Mouse (Mus musculus) intestine, embryonic 15.5 days (tissue): ENCODE data around the gene Ppfibp1. TPM values are rescaled to one million over a fixed set of nuclear protein-coding genes. Genes with fewer than 3 reads are reported as not detected.

Source experiments
- ATAC-seq: fragments of 200-750 bp; cut with Nextera tagmentation; 2 replicates; pipeline ENCODE4 v1.8.0; 2017; ENCODE audit warnings: moderate TSS enrichment, moderate library complexity
- H3K27ac ChIP-seq: fragments of 300-500 bp; sonication (generic); 2 replicates; pipeline ENCODE4 v1.5.1; 2015; ENCODE audit warnings: mild to moderate bottlenecking, inconsistent platforms
- H3K27me3 ChIP-seq: fragments of 300-500 bp; sonication (generic); replicated peaks from 2 replicates; pipeline ENCODE4 v1.6.1; 2015; ENCODE audit warnings: inconsistent platforms
- H3K36me3 ChIP-seq: fragments of 300-500 bp; sonication (generic); 2 replicates; pipeline ENCODE4 v1.6.1; 2015; ENCODE audit warnings: inconsistent platforms
- H3K4me1 ChIP-seq: fragments of 300-500 bp; sonication (generic); replicated peaks from 2 replicates; pipeline ENCODE4 v1.6.1; 2015; ENCODE audit warnings: inconsistent platforms
- H3K4me2 ChIP-seq: fragments of 300-500 bp; sonication (generic); replicated peaks from 2 replicates; pipeline ENCODE4 v1.6.1; 2015; ENCODE audit warnings: mild to moderate bottlenecking, inconsistent platforms
- H3K4me3 ChIP-seq: fragments of 300-500 bp; sonication (generic); replicated peaks from 2 replicates; pipeline ENCODE4 v1.5.1; 2015; ENCODE audit warnings: inconsistent platforms
- H3K9ac ChIP-seq: fragments of 300-500 bp; sonication (generic); 2 replicates; pipeline ENCODE4 v1.6.1; 2015; ENCODE audit warnings: inconsistent platforms
- H3K9me3 ChIP-seq: fragments of 300-500 bp; sonication (generic); 2 replicates; pipeline ENCODE4 v1.6.1; 2016; ENCODE audit warnings: inconsistent platforms
- WGBS: fragments of 180-500 bp; shearing (Covaris S2); methylation state at CpG from one replicate; pipeline ENCODE4 v1.1.7; 2015; 5-methylcytosine and 5-hydroxymethylcytosine counted together
- polyA plus RNA-seq: library from polyadenylated mRNA; unstranded; fragments of >200 nt; fragmentation: Nextera tagmentation; extraction: Ambion mirVana; gene quantifications from 2 replicates; pipeline ENCODE4 v1.2.1, GENCODE M21; 2015

The Ppfibp1 gene
- polyA plus RNA-seq, 1 experiment from 2014 or later: 41.5 TPM

DNA sequence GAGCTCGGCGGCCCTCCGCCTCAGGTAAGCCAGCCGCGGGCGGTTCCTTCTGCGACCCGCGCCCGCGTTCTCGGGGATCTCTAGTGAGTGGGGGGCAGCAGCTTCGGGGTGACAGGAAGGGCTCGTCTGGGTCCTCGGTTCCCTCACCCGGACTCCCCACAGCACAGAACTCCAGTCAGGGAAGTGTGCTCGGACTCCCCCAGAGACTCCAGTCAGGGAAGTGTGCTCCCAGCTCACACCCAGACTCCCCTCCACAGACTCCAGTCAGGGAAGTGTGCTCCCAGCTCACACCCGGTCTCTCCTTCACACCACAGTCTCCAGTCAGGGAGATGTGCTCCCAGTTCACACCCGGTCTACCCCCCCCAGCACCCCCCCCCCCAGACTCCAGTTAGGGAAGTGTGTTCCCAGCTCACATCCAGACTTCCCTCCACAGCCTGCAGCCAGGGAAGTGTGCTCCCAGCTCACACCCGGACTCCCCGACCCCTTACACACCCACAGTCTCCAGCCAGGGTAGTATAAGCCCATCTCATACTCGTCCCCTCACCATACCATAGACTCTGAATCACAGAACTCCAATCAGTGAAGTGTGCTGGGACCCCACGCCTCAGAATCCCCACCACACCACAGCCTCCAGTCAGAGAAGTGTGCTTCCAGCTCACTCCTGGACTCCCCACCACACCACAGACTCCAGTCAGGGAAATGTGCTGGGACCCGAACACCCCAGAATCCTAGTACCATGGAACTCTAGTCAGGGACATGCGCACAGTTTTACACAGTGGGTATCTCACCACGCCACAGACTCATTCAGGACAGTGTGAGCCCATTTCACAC lies 588 bp downstream of the Ppfibp1 start:
- 7% methylated on average over 26 of the region's 26 CpGs for WGBS
- H3K9me3 ChIP-seq: no peaks in the 10 kb centered on the region
- no peaks in the 10 kb centered on the region for H3K27me3 ChIP-seq
- H3K4me3 ChIP-seq: peak overlapping the region; percentile 89
- H3K27ac ChIP-seq: peak overlapping the region; percentile 87
- H3K9ac ChIP-seq: peak overlapping the region; percentile 94
- peak; percentile 85 for ATAC-seq
- H3K4me2 ChIP-seq: peak overlapping the region; percentile 62
- no peaks in the 10 kb centered on the region for H3K36me3 ChIP-seq
- peaks cover 9% of the 10 kb centered on the region for H3K4me1 ChIP-seq

DNA sequence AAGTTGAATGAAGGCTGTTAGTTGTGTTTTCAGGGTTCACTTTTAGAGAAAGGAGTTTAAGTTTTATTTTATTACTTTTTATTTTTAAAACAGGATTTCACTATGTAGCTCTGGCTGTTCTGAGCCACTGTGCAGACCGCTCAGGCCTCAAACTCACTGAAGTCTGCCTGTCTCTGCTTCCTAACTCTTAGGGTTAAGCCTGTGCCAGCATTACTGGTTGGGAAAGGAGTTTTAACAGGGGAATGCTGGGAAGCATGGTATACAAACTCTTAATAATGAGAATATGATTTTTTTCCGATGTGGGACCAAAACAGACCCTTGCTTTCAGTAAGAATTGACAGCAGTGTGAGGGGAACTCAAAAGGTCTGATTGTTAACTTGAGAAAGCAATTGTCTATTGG lies 1.9 kb downstream of the Ppfibp1 start:
- ATAC-seq: no peak
- Histone ChIP-seq H3K27me3 (no peaks in the 10 kb centered on the region), H3K27ac (peak overlapping the region; percentile 18; the same call in 1 of the 2 replicates), H3K36me3 (no peaks in the 10 kb centered on the region), H3K4me1 (peaks cover 9% of the 10 kb centered on the region), H3K4me2 (peak overlapping the region; percentile 62), H3K4me3 (0 out of 2 replicates have a peak overlapping the region, but pooled peaks have one; percentile 6), H3K9me3 (no peaks in the 10 kb centered on the region), H3K9ac (peak overlapping the region; percentile 20; the same call in 1 of the 2 replicates)
- 43% methylated on average over 2 of the region's 2 CpGs for WGBS

DNA sequence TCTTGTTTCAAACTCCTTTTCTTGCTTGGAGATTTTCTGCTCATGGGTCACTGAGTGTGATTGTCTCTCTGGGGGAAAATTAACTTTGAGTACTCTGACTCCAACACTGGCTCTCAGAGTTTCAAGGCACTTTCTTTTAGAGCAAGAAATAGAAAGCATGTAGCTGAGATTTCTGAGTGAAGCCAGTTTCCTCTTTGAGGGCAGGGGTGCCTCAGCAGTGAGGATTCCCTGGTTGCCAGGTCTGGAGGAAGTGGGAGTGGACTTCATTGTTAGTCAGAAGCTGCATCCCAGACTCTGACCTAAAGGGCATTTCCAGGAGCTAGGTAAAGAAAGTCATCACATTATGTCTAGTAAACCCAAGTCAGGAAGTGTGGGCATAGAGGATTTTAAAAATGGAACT lies 2.3 kb downstream of the Ppfibp1 start:
- ATAC-seq: no peak
- Histone ChIP-seq H3K9ac (peak overlapping the region; percentile 20; the same call in 1 of the 2 replicates), H3K4me2 (peak overlapping the region; percentile 62), H3K27me3 (no peaks in the 10 kb centered on the region), H3K36me3 (no peaks in the 10 kb centered on the region), H3K4me3 (0 out of 2 replicates have a peak overlapping the region, but pooled peaks have one; percentile 6), H3K27ac (peak overlapping the region; percentile 18; the same call in 1 of the 2 replicates), H3K9me3 (no peaks in the 10 kb centered on the region), H3K4me1 (peaks cover 9% of the 10 kb centered on the region)

DNA sequence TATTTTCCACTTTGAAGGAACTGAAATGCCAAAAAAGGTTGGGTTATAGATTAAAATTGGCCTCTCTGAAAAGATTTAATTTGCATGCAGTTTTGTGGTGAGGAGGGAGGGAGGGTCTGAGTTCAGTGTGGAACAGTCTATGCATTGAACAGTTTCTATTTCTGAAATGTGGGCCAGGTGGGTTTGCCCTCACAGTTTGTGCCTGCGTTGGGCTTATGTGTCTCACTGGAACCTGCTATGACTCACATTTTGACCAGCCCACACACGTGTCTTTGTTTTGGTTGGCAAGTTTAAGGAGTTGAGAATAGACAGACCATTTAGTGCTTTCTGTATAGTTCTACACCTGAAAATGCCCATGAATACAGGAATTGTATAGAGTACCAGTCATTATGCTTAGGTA lies 5.6 kb downstream of the Ppfibp1 start:
- Histone ChIP-seq H3K36me3 (no peaks in the 10 kb centered on the region), H3K9me3 (no peaks in the 10 kb centered on the region), H3K4me3 (no peak overlapping the region), H3K9ac (no peak overlapping the region), H3K27me3 (no peaks in the 10 kb centered on the region), H3K4me1 (peaks cover 14% of the 10 kb centered on the region), H3K4me2 (no peak overlapping the region), H3K27ac (no peak overlapping the region)
- no peak for ATAC-seq
- WGBS: 44% methylated on average over 2 of the region's 2 CpGs

DNA sequence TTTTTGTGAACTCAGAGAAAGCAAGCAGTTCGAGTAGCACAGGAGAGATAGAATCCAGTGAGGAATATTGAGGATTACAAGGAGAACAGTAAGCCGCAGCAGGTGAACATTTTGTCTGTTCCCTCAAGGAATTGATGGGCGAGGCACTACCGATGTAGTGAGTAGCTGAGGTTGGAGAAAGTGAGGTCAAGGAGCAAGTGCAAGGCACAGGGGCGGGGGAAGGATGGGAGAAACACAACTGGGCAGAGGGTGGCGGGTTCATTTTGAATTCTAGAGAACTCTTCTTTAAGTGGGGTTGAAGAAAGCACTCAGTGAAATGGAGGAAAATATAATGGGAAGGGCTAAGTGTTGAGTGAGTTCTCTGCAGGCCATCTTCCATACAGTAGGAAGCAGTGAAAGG lies 10.4 kb downstream of the Ppfibp1 start:
- no peak overlapping the region for H3K9ac ChIP-seq
- H3K27ac ChIP-seq: no peak overlapping the region
- no peaks in the 10 kb centered on the region for H3K36me3 ChIP-seq
- H3K27me3 ChIP-seq: no peaks in the 10 kb centered on the region
- WGBS: 76% methylated on average over 6 of the region's 6 CpGs
- H3K4me1 ChIP-seq: peaks cover 5% of the 10 kb centered on the region
- H3K9me3 ChIP-seq: no peaks in the 10 kb centered on the region
- H3K4me2 ChIP-seq: no peak overlapping the region
- 0 out of 2 replicates have a peak, but pooled peaks have one; percentile 41 for ATAC-seq
- no peak overlapping the region for H3K4me3 ChIP-seq

- H3K36me3 ChIP-seq: no peaks in the 10 kb centered on the region
- H3K27ac ChIP-seq: no peak overlapping the region
- ATAC-seq: no peak
- no peak overlapping the region for H3K9ac ChIP-seq
- peaks cover 8% of the 10 kb centered on the region for H3K4me1 ChIP-seq
- no peak overlapping the region for H3K4me3 ChIP-seq
- whole genome bisulfite sequencing: 59% methylated on average over 2 of the region's 2 CpGs
- no peaks in the 10 kb centered on the region for H3K27me3 ChIP-seq
- H3K4me2 ChIP-seq: no peak overlapping the region
- H3K9me3 ChIP-seq: no peaks in the 10 kb centered on the region
Measured at GRCm38 (mm10) chr6:146899647-146900046, 11.4 kb downstream of the Ppfibp1 start.

GRCm38 (mm10) chr6:146901929-146902328 lies 13.6 kb downstream of the Ppfibp1 start:
- Histone ChIP-seq H3K4me3 (no peak overlapping the region), H3K4me1 (peaks cover 11% of the 10 kb centered on the region), H3K9ac (no peak overlapping the region), H3K27ac (no peak overlapping the region), H3K36me3 (no peaks in the 10 kb centered on the region), H3K27me3 (no peaks in the 10 kb centered on the region), H3K4me2 (no peak overlapping the region), H3K9me3 (no peaks in the 10 kb centered on the region)
- 84% methylated on average over 4 of the region's 4 CpGs for whole genome bisulfite sequencing
- ATAC-seq: no peak

DNA sequence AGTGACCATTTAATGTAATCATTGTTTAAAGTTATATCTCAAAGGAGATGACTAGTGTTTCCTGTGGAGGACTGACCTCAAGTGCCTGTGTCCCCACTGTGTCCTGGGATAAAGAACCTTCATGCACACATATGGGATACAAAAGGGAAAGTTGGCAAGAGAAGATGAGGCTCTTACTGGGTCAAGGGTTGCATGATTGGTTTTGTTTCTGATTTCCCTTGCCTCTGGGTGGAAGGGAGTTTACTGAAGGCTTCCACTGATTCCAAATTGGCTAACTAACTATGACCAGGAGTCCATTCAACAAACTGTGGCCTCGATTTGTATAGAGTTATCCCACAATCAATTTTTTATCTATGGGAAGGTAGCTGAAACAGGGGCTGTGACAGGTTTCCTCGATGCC lies 15.3 kb downstream of the Ppfibp1 start:
- Histone ChIP-seq H3K4me3 (no peak overlapping the region), H3K27ac (no peak overlapping the region), H3K27me3 (no peaks in the 10 kb centered on the region), H3K9me3 (no peaks in the 10 kb centered on the region), H3K36me3 (no peaks in the 10 kb centered on the region), H3K9ac (no peak overlapping the region), H3K4me2 (no peak overlapping the region), H3K4me1 (peaks cover 6% of the 10 kb centered on the region; the same call in 1 of the 2 replicates)
- ATAC-seq: no peak
- WGBS: 70% methylated on average over 2 of the region's 2 CpGs

DNA sequence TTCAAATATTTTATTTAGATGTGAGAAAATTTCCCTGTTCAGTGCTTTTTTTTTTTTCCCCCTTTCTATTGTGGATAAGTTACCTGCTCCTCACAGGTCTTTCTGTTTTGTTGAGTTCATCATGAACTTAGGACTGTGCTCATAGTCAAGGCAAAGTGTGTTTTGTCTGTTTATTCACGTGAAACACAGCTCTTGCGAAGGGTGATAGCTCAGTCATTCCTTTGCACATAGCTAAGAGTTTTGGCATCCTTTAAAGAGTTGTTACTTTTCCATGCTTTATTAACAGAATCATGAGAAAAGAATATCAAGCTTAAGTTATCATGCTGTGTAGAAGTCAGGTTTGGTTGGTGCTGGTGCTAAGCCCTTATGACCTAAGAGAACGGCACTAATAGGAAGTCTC lies 16.4 kb downstream of the Ppfibp1 start:
- H3K9ac ChIP-seq: no peak overlapping the region
- no peak overlapping the region for H3K27ac ChIP-seq
- 80% methylated on average over 3 of the region's 3 CpGs for WGBS
- no peak overlapping the region for H3K4me2 ChIP-seq
- H3K9me3 ChIP-seq: no peaks in the 10 kb centered on the region
- H3K4me3 ChIP-seq: no peak overlapping the region
- peaks cover 6% of the 10 kb centered on the region; the same call in 1 of the 2 replicates for H3K4me1 ChIP-seq
- no peaks in the 10 kb centered on the region for H3K36me3 ChIP-seq
- ATAC-seq: no peak
- H3K27me3 ChIP-seq: no peaks in the 10 kb centered on the region

GRCm38 (mm10) chr6:146906000-146906786 lies 17.9 kb downstream of the Ppfibp1 start:
- Histone ChIP-seq H3K4me1 (peaks cover 6% of the 10 kb centered on the region; the same call in 1 of the 2 replicates), H3K27ac (no peak overlapping the region), H3K9me3 (no peaks in the 10 kb centered on the region), H3K36me3 (no peaks in the 10 kb centered on the region), H3K9ac (no peak overlapping the region), H3K4me3 (no peak overlapping the region), H3K4me2 (no peak overlapping the region), H3K27me3 (no peaks in the 10 kb centered on the region)
- no peak for ATAC-seq
- 59% methylated on average over 3 of the region's 3 CpGs for WGBS

DNA sequence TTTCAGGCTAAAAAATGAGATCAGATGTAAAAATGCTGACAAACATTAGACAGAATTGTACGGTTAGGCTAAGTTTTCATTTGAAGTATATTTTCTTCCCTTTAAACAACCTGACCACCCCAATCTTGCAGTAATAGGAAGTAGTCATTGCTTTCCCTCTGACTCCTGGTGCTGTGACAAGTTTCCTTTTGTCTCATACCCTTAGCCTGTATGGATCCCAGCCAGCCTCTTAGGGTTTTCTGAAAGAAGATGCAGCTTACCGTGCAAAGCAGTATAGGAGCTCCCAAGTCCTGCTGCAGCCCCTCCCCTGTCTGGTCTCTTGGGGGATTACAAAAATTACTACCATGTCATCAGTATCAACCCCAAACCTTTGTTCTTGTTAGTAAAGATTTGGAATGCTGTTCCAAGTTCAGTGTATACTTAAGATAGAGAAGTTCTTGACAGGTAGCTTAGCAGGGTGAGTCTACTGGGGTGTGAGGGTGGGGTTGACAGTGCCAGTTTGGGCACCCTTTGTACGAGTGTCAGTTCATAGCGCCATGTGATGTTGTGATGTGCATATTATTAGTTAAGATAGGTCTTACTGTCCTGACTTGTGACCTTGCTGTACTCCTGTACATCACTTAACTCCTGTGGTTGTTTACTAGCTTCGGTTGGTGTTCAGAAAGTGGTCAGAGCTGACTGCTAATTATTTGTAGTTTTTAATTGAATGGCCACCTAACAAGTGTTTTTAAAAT lies 18.9 kb downstream of the Ppfibp1 start:
- peaks cover 6% of the 10 kb centered on the region; the same call in 1 of the 2 replicates for H3K4me1 ChIP-seq
- peak; percentile 55 for ATAC-seq

GRCm38 (mm10) chr6:146907795-146908190 lies 19.5 kb downstream of the Ppfibp1 start:
- H3K36me3 ChIP-seq: no peaks in the 10 kb centered on the region
- no peaks in the 10 kb centered on the region for H3K27me3 ChIP-seq
- no peak overlapping the region; the same call in 1 of the 2 replicates for H3K27ac ChIP-seq
- H3K9me3 ChIP-seq: no peaks in the 10 kb centered on the region
- no peak overlapping the region for H3K9ac ChIP-seq
- WGBS: 73% methylated on average over 1 of the region's 1 CpGs
- ATAC-seq: peak; percentile 77
- H3K4me1 ChIP-seq: peaks cover 8% of the 10 kb centered on the region; the same call in 1 of the 2 replicates
- no peak overlapping the region for H3K4me2 ChIP-seq
- no peak overlapping the region for H3K4me3 ChIP-seq

More for the DNA sequence above, 18.9 kb downstream of the Ppfibp1 start:
- no peak overlapping the region for H3K9ac ChIP-seq
- no peaks in the 10 kb centered on the region for H3K9me3 ChIP-seq
- H3K27me3 ChIP-seq: no peaks in the 10 kb centered on the region
- H3K27ac ChIP-seq: no peak overlapping the region; the same call in 1 of the 2 replicates
- H3K4me3 ChIP-seq: no peak overlapping the region
- WGBS: 61% methylated on average over 5 of the region's 5 CpGs
- H3K36me3 ChIP-seq: no peaks in the 10 kb centered on the region
- no peak overlapping the region for H3K4me2 ChIP-seq
